Mouse (Mus musculus) lung, adult 2 months (tissue): ENCODE measurements at regions not wholly inside any gene's neighbourhood (a gene's known extent, or its start where the extent isn't known, plus 50 kb on each side); places are given as distances from the start of the nearest gene placed in this dataset.

Experiments
- DNase-seq: peaks from one replicate; pipeline ENCODE4 v3.0.0; 2022
- H3K4me1 ChIP-seq: fragments of 200-500 bp; 2 replicates; pipeline ENCODE4 v1.6.1; 2011; ENCODE audit warnings: low read length; ENCODE audit not compliant: control insufficient read depth, insufficient read depth
- H3K4me3 ChIP-seq: fragments of 200-500 bp; replicated peaks from 2 replicates; pipeline ENCODE3; 2011; ENCODE audit warnings: low read depth, mild to moderate bottlenecking, control low read depth, low read length; ENCODE audit errors: extremely low read depth
- CTCF ChIP-seq: fragments of 200-500 bp; IDR thresholded peaks from 2 replicates; pipeline ENCODE4 v1.5.1; 2011; ENCODE audit warnings: mild to moderate bottlenecking, low read length, control low read depth; ENCODE audit not compliant: insufficient read depth
- POLR2A ChIP-seq: fragments of 200-500 bp; IDR thresholded peaks from 2 replicates; pipeline ENCODE4 v1.6.1; 2011; ENCODE audit warnings: low read depth, mild to moderate bottlenecking, control low read depth, low read length, borderline replicate concordance; ENCODE audit errors: extremely low read depth
- WGBS: fragments of 180-500 bp; shearing (Covaris S2); methylation state at CpG from one replicate; pipeline ENCODE4 v1.1.7; 2018; 5-methylcytosine and 5-hydroxymethylcytosine counted together

DNA sequence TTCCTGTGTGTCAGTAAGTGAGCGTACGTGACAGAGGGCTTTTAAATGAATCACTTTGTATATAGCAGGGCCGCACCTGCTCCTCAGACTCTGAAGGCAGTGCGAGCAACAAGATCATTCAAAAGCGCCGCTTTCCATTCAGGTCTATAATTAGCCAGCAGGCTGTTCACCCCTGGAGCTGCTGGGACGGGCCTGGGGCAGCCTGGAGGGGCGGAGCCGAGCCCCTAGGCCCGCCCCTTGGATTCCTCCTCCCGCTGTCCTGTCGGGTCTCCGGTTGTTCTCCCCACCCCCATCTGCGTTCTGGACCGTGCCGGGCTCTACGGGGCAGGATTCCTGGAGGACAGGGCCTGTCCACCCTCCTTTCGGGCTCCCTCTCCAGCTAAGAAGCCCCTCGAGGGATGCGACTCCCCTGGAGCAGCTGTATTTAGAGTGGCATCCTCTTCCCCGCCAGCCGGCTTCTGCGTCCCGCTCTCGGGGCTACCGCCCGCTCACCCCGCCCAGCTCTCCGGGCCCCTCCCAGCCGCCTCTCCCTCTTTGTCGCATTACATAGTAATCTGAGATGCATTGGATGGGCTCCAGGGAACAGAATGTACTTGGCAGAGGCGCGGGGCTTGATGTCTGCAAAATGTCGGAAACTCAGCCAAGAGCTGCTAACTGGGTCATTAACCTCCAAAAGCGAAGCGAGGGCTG lies 227.7 kb upstream of the Tprg start:
- DNase-seq = peak; percentile 98
- under 1% methylated on average over 36 of the region's 36 CpGs for WGBS
- Histone ChIP-seq H3K4me3 (peak overlapping the region; percentile 97), H3K4me1 (peaks cover 10% of the 10 kb centered on the region)
- no peak for TF ChIP-seq CTCF
- TF ChIP-seq POLR2A = peak; percentile 82

DNA sequence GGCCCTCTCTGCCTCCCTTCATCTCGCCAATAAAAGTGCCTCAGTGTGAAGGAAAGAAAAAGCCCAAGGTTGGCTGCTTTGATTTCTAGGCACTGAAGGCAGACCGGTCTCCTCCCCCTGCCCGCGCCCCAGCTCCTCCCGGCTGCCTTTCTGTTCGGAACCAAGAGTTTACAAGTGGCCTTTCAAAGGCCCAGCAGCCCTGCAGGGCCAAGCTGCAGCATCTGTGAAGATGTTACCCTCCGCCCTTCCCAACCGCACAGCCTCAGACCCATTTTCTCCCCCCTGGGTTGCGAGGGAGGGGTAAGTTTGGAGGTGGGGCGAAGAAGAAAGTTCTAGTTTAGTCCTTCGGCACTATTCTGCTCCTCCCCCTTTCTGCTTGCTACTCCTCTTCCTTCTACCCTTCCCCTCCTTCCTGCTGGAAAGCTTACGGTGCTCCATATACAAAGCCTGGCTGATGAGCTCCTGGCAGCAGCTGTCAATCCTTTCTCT lies 227.1 kb upstream of the Tprg start:
- under 1% methylated on average over 12 of the region's 12 CpGs for WGBS

DNA sequence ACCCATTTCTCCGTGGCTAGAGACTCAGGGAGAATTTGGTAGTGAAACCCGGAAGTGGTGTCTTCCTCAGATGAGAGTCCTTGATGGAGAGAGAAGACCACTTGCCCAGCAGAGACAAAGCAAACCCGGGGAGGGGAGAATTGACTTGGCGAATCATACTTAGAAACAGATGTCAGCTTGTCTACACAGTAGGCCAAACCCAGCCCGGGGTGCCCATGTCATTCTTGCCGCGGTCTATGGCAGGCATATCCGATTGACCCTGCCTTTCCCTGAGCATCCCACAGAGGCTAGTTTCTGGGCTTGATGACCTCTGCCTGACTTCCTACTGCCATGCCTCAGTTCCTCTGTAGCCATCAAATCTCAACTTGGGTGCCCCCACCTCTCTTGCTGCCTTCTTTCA lies 226.4 kb upstream of the Tprg start:
- H3K4me3 ChIP-seq = no peak overlapping the region
- DNase-seq = no peak
- WGBS = 83% methylated on average over 8 of the region's 8 CpGs
- peaks cover 10% of the 10 kb centered on the region for H3K4me1 ChIP-seq
- TF ChIP-seq CTCF (no peak), POLR2A (no peak)

More for the DNA sequence above, 227.1 kb upstream of the Tprg start:
- H3K4me1 ChIP-seq = peaks cover 10% of the 10 kb centered on the region
- H3K4me3 ChIP-seq = peak overlapping the region; percentile 53
- peak; percentile 41; the same call in 1 of the 2 replicates for TF ChIP-seq POLR2A
- TF ChIP-seq CTCF = no peak
- no peak for DNase-seq

DNA sequence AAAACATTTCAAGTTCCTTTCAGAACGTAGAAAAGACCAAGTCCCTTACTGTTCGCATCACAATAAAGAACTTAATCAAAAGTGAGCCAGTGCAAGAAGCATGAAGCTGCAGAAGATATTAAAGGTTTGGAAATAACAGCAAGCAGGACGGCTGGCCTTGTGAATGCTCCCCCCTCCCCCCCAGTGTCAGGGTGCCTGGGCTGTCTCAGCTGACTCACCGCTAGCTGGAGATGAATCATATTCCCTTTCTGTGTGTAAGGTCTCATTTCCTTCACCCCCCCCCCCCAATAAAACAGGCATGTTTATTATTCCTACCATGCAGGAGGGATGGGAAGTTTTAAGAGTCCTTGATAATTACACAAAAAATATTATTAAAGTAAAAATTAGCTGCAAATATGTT lies 225.0 kb upstream of the Tprg start:
- WGBS = 72% methylated on average over 4 of the region's 4 CpGs
- DNase-seq = no peak
- H3K4me1 ChIP-seq = peaks cover 10% of the 10 kb centered on the region
- TF ChIP-seq POLR2A (no peak), CTCF (no peak)
- no peak overlapping the region for H3K4me3 ChIP-seq

DNA sequence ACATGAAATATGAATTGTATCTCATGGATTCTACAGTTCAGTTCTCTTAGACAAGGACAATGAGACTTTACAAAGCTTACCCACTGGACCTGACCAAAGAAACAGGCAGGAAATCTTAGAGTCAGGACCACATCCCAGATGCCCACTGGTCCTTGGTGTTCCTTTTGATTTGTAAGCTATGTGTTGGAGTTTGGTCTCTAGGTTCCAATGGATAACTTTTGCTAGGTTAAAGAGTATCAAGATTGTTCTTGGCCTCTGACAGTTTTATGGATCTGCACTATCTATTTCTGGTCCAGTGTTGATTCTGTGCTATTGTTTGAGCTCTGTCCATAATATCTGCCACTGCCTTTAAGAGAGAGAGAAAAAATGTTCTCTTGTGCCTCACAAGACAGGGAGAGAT lies 222.6 kb upstream of the Tprg start:
- Histone ChIP-seq H3K4me3 (no peak overlapping the region), H3K4me1 (peaks cover 10% of the 10 kb centered on the region)
- TF ChIP-seq CTCF = no peak
- no peak for TF ChIP-seq POLR2A
- no peak for DNase-seq

DNA sequence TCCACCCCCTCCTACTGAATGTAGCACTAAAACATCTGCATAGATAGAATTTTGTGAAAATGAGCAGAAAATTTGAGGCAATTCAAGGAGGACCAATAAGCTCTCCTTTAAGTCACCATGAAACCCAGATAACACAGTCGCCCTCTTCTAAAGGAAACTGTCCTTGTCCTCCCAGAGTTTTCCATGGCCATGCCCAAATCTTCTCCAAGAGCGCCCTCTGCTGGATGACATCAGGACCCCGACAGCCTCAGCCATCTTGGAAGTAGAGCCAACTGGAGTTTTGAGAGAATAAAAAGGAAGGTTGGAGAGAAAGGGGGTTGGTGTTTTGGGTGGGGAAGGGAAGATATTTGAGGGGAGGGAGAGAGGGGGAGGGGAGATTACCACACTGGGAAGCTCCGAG lies 222.1 kb upstream of the Tprg start:
- WGBS = 16% methylated on average over 4 of the region's 4 CpGs
- no peak for TF ChIP-seq POLR2A
- peak; percentile 74 for TF ChIP-seq CTCF
- no peak overlapping the region for H3K4me3 ChIP-seq
- H3K4me1 ChIP-seq = peaks cover 10% of the 10 kb centered on the region
- peak; percentile 89 for DNase-seq

DNA sequence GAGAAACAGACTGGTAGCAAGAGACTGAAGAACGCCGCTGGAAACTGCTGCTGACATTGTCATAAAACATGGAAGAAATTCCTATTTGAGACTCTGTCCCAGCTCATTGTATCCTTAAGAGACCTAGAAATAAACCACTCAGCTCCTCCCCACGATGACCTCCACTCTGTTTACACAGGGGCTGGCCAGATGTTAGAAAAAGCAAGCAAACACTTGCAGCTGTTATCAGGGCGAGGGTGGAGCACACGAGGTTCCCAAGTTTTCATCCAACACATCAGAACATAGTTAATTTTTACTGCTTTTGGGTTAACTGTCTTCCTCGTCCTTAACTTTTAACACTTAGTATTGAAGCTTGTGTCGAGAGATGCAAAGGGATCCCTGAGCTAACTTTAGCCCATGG lies 219.8 kb upstream of the Tprg start:
- Histone ChIP-seq H3K4me1 (peaks cover 7% of the 10 kb centered on the region), H3K4me3 (no peak overlapping the region)
- WGBS = 36% methylated on average over 7 of the region's 7 CpGs
- DNase-seq = no peak
- TF ChIP-seq CTCF (no peak), POLR2A (no peak)

DNA sequence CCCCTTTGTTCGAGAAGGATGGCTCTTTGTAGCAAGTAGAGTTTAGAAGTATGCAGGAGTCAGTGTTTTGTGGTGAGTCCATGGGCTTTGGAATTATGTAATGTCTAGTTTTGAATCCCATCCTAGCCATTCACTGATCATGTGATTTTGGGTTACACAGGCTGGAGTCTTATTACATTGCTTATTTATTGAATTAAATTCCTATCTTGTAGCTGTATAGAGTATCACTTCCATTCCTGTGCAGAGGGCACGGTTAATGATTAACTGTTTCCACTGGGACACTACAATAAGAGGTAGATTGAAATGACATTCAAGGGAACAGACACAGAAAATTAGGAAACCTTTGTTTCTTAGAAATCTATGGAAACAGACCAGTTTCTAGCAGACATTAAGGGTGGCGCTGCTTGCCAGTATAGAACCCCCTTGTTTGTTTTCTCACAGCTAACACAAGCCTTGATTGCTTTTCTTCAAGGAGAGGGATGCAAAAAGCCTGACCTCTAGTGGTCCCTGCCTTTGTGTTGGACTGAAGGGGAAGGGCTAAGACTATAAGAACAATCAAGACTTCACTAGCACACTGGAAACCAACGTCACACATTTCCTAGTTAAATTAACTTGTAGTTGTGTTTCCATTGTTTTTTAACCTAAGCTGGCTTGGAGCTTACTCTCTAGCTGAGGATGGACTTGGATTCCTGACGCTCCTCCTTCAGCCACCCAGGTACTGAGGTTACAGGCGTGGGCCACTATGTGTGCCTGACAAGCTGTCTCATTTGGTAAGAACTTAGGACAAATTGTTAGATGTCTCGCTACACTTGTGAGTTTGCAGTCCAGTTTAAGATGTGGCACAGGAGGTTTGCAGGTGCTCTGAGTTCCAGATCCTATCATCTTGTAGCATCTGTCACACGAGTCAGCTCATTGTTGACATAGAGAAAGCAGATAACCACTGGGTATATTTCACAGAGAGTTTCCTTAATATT lies 219.1 kb upstream of the Tprg start:
- DNase-seq = no peak
- WGBS = 38% methylated on average over 8 of the region's 8 CpGs
- H3K4me1 ChIP-seq = peaks cover 7% of the 10 kb centered on the region
- no peak for TF ChIP-seq CTCF
- H3K4me3 ChIP-seq = no peak overlapping the region

DNA sequence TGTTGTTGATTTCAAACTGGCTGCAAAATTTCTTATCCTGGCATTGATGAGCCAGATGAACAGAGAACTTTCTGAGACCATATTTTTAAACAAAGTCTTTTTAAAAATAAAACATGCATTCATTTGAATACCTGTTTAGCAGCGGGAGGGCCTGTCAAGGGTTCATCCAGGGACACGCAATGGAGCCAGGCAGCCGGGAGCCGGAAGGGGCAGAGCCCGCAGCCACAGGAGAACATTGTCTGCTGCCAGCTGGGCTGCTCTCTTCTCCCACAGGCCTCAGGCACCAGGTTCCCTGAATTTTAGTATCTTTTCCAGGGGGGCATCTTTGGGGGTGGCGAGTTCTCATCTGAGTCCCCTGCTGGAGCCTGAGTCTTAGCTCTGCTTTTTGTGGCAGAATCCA lies 205.8 kb upstream of the Tprg start:
- Histone ChIP-seq H3K4me1 (no peaks in the 10 kb centered on the region), H3K4me3 (no peak overlapping the region)
- 89% methylated on average over 6 of the region's 6 CpGs for WGBS
- no peak for DNase-seq
- no peak for TF ChIP-seq POLR2A
- TF ChIP-seq CTCF = no peak

DNA sequence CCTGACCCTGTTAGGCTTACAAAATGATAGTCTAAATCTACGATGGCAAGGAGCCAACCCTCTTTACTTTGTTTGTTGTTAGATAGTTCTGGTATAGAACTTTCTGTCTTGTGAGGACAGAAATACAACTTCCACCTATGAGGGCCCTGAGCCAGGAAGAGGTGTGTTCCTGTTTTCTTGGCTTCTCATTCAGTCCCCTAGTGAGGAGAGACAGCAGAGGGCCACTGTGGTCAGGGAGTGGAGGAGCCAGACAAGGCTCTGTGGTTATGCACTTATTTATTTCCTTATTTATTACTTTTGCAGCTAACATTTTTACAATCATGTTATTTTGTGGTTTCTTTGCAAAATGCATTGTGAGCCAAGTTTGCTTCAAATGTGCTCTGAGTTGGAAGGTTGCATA lies 202.9 kb upstream of the Tprg start:
- DNase-seq = no peak
- TF ChIP-seq POLR2A = no peak
- TF ChIP-seq CTCF = no peak
- 60% methylated on average over 1 of the region's 1 CpGs for WGBS
- H3K4me3 ChIP-seq = no peak overlapping the region
- H3K4me1 ChIP-seq = no peaks in the 10 kb centered on the region
